Comparison of ENCODE assay signal across 8 mouse cellular contexts in the genomic region with DNA sequence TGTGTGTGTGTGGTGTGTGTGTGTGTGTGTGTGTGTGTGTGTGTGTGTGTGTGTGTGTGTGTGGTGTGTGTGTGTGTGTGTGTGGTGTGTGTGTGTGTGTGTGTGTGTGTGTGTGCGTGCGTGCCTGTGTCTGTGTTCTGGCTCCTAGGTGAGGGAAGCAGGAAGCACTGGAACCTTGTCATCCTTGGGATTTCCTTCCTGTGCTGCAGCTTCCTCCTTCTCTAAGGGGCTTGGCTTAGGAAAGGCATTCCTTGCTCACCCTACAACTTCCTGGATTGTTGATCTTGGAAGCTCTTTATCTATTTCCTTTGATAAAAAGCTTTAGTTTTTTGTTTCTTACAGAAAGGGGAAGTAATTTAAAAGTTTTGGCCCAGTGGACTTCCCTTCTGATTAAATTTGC.
DNase-seq lines count a peak whose midpoint lies in the region; ATAC-seq and TF ChIP-seq lines count a peak whose summit lies in the region.
"Not testable (repeated sequence)": the region's sequence is repeated elsewhere in the genome, so short reads cannot be mapped to it uniquely, and the experiment has no call there.

No protein-coding gene starts in this region.

- peak overlapping the region; percentile 57 for H3K27ac ChIP-seq in gastrocnemius, adult 2 months
- peak overlapping the region; percentile 0; the same call in 1 of the 2 replicates for H3K27ac ChIP-seq in heart, adult 2 months
- H3K27ac ChIP-seq in heart, postnatal 0 days (ENCODE audit: low read depth) = not testable (repeated sequence)
- peak overlapping the region; percentile 33; the same call in 1 of the 2 replicates for H3K27ac ChIP-seq in kidney, embryonic 14.5 days (ENCODE audit: low read depth, low read length)
- H3K27ac ChIP-seq in kidney, postnatal 0 days = 0 out of 2 replicates have a peak overlapping the region, but pooled peaks have one; percentile 42
- H3K27ac ChIP-seq in stomach, embryonic 16.5 days (ENCODE audit: low read length) = peak overlapping the region; percentile 78

- not testable (repeated sequence) for H3K27me3 ChIP-seq in heart, adult 2 months (ENCODE audit: control insufficient read depth, insufficient read depth, low read length); heart, postnatal 0 days (ENCODE audit: control insufficient read depth, insufficient read depth, low read length); kidney, embryonic 14.5 days (ENCODE audit: control insufficient read depth, insufficient read depth, low read length); kidney, postnatal 0 days (ENCODE audit: insufficient read depth, low read length); stomach, embryonic 16.5 days (ENCODE audit: control insufficient read depth, insufficient read depth, low read length)

- H3K36me3 ChIP-seq in heart, adult 2 months (ENCODE audit: control insufficient read depth, insufficient read depth, low read length); heart, postnatal 0 days (replicated peaks; ENCODE audit: control insufficient read depth, insufficient read depth, low read length); kidney, embryonic 14.5 days (ENCODE audit: control insufficient read depth, insufficient read depth, low read length); kidney, postnatal 0 days (ENCODE audit: insufficient read depth, low read length); stomach, embryonic 16.5 days (ENCODE audit: control insufficient read depth, insufficient read depth, low read length): not testable (repeated sequence)

- H3K4me1 ChIP-seq in heart, adult 2 months (ENCODE audit: control insufficient read depth, insufficient read depth, low read length); heart, postnatal 0 days (ENCODE audit: control insufficient read depth, insufficient read depth); kidney, embryonic 14.5 days (ENCODE audit: control insufficient read depth, insufficient read depth, low read length); kidney, postnatal 0 days (replicated peaks; ENCODE audit: insufficient read depth, low read length); stomach, embryonic 16.5 days (ENCODE audit: control insufficient read depth, insufficient read depth, low read length): not testable (repeated sequence)

- ATAC-seq in heart, postnatal 0 days (ENCODE audit: insufficient read depth, low read depth); kidney, embryonic 14.5 days (ENCODE audit: low FRiP score, low TSS enrichment); kidney, postnatal 0 days (replicated peaks; ENCODE audit: low FRiP score, low read depth); stomach, embryonic 16.5 days (ENCODE audit: insufficient read depth, low FRiP score): not testable (repeated sequence)
- peak; percentile 37; the same call in 1 of the 2 replicates for ATAC-seq in megakaryocyte progenitor cell, adult 5-6 weeks (replicated peaks; ENCODE audit: poor library complexity)

- not testable (repeated sequence) for H3K79me2 ChIP-seq in heart, adult 2 months (replicated peaks; ENCODE audit: control insufficient read depth, insufficient read depth, low read length)

- WGBS in heart, adult 2 months = 31% methylated on average over 2 of the region's 2 CpGs
- 74% methylated on average over 2 of the region's 2 CpGs for WGBS in heart, postnatal 0 days
- 20% methylated on average over 1 of the region's 2 CpGs for WGBS in kidney, embryonic 14.5 days
- 63% methylated on average over 2 of the region's 2 CpGs for WGBS in kidney, postnatal 0 days
- WGBS in stomach, embryonic 16.5 days = 61% methylated on average over 2 of the region's 2 CpGs

- H3K9ac ChIP-seq in heart, adult 2 months (ENCODE audit: low read depth, low read length); heart, postnatal 0 days (replicated peaks; ENCODE audit: low read depth, low read length); kidney, embryonic 14.5 days (ENCODE audit: low read depth, low read length); kidney, postnatal 0 days (ENCODE audit: low read depth, low read length); stomach, embryonic 16.5 days (ENCODE audit: low read length): not testable (repeated sequence)

- H3K9me3 ChIP-seq in heart, postnatal 0 days (replicated peaks; ENCODE audit: control insufficient read depth, low read length); kidney, embryonic 14.5 days (ENCODE audit: control insufficient read depth, low read length); kidney, postnatal 0 days (replicated peaks; ENCODE audit: low read length); stomach, embryonic 16.5 days (replicated peaks; ENCODE audit: control insufficient read depth, low read length): not testable (repeated sequence)

- not testable (repeated sequence) for TF ChIP-seq POLR2A in heart, adult 2 months (IDR thresholded peaks at IDR 0.05; ENCODE audit: insufficient read depth, low read depth, low read length)

- peak; percentile 24 for DNase-seq in MEL-GATA-1-ER (ENCODE audit: extremely low read depth, low read depth)
- DNase-seq in gastrocnemius, adult 2 months; heart, adult 2 months: not testable (repeated sequence)
- peak; percentile 36 for DNase-seq in heart, postnatal 0 days (ENCODE audit: low spot score)
- DNase-seq in kidney, postnatal 0 days (ENCODE audit: low spot score) = peak; percentile 83

- TF ChIP-seq CTCF in gastrocnemius, adult 2 months (IDR thresholded peaks at IDR 0.05); heart, adult 2 months (IDR thresholded peaks at IDR 0.05); heart, postnatal 0 days (IDR thresholded peaks at IDR 0.05; ENCODE audit: low read depth); kidney, postnatal 0 days (IDR thresholded peaks at IDR 0.05; ENCODE audit: low read depth): not testable (repeated sequence)

- H3K4me3 ChIP-seq in gastrocnemius, adult 2 months; heart, adult 2 months; heart, postnatal 0 days (ENCODE audit: low read depth, low read length); kidney, embryonic 14.5 days (ENCODE audit: low read length); kidney, postnatal 0 days (replicated peaks; ENCODE audit: low read depth, low read length); stomach, embryonic 16.5 days (replicated peaks; ENCODE audit: low read length): not testable (repeated sequence)

- intact Hi-C loops in gastrocnemius, adult 2 months (cut with DNase I) = not testable (repeated sequence)
- intact Hi-C loops in heart, adult 2 months (cut with DNase I) = loop anchor here (5.0 kb wide), 1 partner anchor 105 kb away; the partner anchor contains the start of gene Plcl1

- TF ChIP-seq EP300 in heart, adult 2 months (IDR thresholded peaks at IDR 0.05; ENCODE audit: insufficient read depth, low read depth, low read length); heart, postnatal 0 days (IDR thresholded peaks at IDR 0.05; ENCODE audit: low read depth): not testable (repeated sequence)

- not testable (repeated sequence) for H3K4me2 ChIP-seq in heart, postnatal 0 days (ENCODE audit: low read depth, low read length); kidney, embryonic 14.5 days (replicated peaks; ENCODE audit: low read depth, low read length); kidney, postnatal 0 days (ENCODE audit: low read length); stomach, embryonic 16.5 days (ENCODE audit: low read depth, low read length)
